Mouse (Mus musculus): Measurements from ENCODE around the gene Ptprn.

- TF ChIP-seq CTCF (IDR thresholded peaks at IDR 0.05; ENCODE audit: extremely low read depth, insufficient read length, insufficient replicate concordance, low read depth, low read length) (no peak), POLR2A (IDR thresholded peaks at IDR 0.05; ENCODE audit: low read depth, low read length) (no peak)
These were observed 20.0 kb downstream of the Ptprn start for GRCm38 (mm10) chr1:75244175-75244826.
